Mouse (Mus musculus): ENCODE data around the gene Plppr3.

GRCm38 (mm10) chr10:79862049-79862788 is 12.2 kb downstream of the Plppr3 start:
- no peak for TF ChIP-seq CTCF (IDR thresholded peaks at IDR 0.05; ENCODE audit: control insufficient read depth, insufficient read depth, insufficient read length)
- TF ChIP-seq MAX (IDR thresholded peaks at IDR 0.05): no peak
- no peak for TF ChIP-seq CEBPB (IDR thresholded peaks at IDR 0.05; ENCODE audit: low read depth)
- TF ChIP-seq MYOG (IDR thresholded peaks at IDR 0.05; ENCODE audit: control insufficient read depth, extremely low read depth, insufficient read length): no peak
- no peak for TF ChIP-seq USF1 (IDR thresholded peaks at IDR 0.05; ENCODE audit: low read depth)
- TF ChIP-seq FOSL1 (IDR thresholded peaks at IDR 0.05; ENCODE audit: insufficient read depth, low read length, poor library complexity, severe bottlenecking): no peak
- no peak for TF ChIP-seq MYOD1 (IDR thresholded peaks at IDR 0.05; ENCODE audit: control insufficient read depth, insufficient read length, low read depth)

Measured in C2C12 (cell line).